Mouse (Mus musculus): Measurements from ENCODE around the gene Ddx43. TPM values are rescaled to one million over a fixed set of nuclear protein-coding genes. Genes with fewer than 3 reads are reported as not detected.
"Not testable (repeated sequence)": the region's sequence is repeated elsewhere in the genome, so short reads cannot be mapped to it uniquely, and the experiment has no call there.

Gene Ddx43
- not detected in 2 replicates for polyA plus RNA-seq (2012; ENCODE audit: insufficient read depth, insufficient read length, missing spikeins)

- H3K27ac ChIP-seq (replicated peaks; ENCODE audit: low read depth, low read length), result no peak within 1 kb of the TSS
- H3K4me1 ChIP-seq (ENCODE audit: control insufficient read depth, insufficient read depth, insufficient read length, low read length), result no peaks in the 10 kb centered on the region
- H3K4me3 ChIP-seq (ENCODE audit: insufficient read depth, low read depth, low read length), result peak within 1 kb of the TSS; percentile 48
These were observed at the start of gene Ddx43 for GRCm38 (mm10) chr9:78395630-78396351. Gene Ddx43 (plus strand): TSS chr9:78395777.

- Histone ChIP-seq H3K4me1 (ENCODE audit: control insufficient read depth, insufficient read depth, insufficient read length, low read length) (no peaks in the 10 kb centered on the region), H3K27ac (replicated peaks; ENCODE audit: low read depth, low read length) (no peak overlapping the region), H3K4me3 (ENCODE audit: insufficient read depth, low read depth, low read length) (no peak overlapping the region)
These were observed 48.6 kb upstream of the Ddx43 start for GRCm38 (mm10) chr9:78347004-78347403.

- not testable (repeated sequence) for H3K4me1 ChIP-seq (ENCODE audit: control insufficient read depth, insufficient read depth, insufficient read length, low read length); H3K4me3 ChIP-seq (ENCODE audit: insufficient read depth, low read depth, low read length); H3K27ac ChIP-seq (replicated peaks; ENCODE audit: low read depth, low read length)
These were observed 47.2 kb upstream of the Ddx43 start for GRCm38 (mm10) chr9:78348206-78349004.

DNA sequence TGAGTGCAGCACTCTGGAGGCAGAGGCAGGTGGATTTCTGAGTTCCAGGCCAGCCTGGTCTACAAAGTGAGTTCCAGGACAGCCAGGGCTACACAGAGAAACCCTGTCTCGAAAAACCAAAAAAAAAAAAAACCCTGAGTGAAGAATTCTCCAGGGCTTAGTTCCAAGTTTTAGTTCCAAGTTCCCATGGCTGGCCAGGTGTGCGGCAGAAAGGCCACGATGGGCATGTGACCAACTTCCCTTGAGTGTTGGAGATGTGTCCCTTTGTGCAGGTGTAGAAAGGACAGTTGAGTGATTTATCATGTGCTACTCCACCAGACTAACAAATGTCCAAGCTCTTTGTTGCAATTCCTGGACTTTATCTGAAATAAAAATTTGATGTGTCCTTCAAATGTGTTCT lies 46.4 kb upstream of the Ddx43 start:
- not testable (repeated sequence) for H3K4me1 ChIP-seq (ENCODE audit: control insufficient read depth, insufficient read depth, insufficient read length, low read length); H3K27ac ChIP-seq (replicated peaks; ENCODE audit: low read depth, low read length); H3K4me3 ChIP-seq (ENCODE audit: insufficient read depth, low read depth, low read length)

- not testable (repeated sequence) for H3K4me1 ChIP-seq (ENCODE audit: control insufficient read depth, insufficient read depth, insufficient read length, low read length); H3K4me3 ChIP-seq (ENCODE audit: insufficient read depth, low read depth, low read length); H3K27ac ChIP-seq (replicated peaks; ENCODE audit: low read depth, low read length)
These were observed 45.6 kb upstream of the Ddx43 start for GRCm38 (mm10) chr9:78350007-78350406.

DNA sequence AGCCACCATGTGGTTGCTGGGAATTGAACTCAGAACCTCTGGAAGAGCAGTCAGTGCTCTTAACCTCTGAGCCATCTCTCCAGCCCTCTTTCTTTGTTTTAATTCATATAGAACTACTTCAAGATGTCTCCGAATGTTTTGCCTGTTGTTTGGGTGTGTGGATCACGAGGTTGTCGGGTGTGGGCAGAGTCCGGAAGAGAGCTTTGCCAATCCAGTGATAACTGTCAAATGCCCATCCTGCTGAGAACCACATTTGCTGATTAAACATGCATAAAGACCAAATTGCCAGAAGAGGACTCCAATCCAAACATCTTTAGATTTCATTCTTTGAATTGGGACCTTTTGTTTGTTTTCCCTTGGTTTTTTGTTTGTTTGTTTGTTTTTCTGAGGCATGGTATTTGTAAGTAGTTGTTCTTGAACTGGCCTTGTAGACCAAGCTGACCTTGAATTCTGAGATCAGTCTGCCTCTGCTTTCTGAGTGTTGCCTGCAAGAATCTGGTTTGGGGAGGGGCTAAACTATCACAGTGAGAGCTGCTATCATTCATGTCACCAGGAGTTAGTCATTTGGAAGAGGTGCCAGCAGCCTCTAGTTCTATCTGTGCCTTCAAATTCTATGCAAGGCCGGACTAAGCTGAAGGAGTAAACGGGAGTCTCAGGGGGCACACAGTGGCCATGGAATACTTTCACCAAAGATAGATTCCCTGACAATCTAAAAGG lies 43.9 kb upstream of the Ddx43 start:
- no peaks in the 10 kb centered on the region for H3K4me1 ChIP-seq (ENCODE audit: control insufficient read depth, insufficient read depth, insufficient read length, low read length)

DNA sequence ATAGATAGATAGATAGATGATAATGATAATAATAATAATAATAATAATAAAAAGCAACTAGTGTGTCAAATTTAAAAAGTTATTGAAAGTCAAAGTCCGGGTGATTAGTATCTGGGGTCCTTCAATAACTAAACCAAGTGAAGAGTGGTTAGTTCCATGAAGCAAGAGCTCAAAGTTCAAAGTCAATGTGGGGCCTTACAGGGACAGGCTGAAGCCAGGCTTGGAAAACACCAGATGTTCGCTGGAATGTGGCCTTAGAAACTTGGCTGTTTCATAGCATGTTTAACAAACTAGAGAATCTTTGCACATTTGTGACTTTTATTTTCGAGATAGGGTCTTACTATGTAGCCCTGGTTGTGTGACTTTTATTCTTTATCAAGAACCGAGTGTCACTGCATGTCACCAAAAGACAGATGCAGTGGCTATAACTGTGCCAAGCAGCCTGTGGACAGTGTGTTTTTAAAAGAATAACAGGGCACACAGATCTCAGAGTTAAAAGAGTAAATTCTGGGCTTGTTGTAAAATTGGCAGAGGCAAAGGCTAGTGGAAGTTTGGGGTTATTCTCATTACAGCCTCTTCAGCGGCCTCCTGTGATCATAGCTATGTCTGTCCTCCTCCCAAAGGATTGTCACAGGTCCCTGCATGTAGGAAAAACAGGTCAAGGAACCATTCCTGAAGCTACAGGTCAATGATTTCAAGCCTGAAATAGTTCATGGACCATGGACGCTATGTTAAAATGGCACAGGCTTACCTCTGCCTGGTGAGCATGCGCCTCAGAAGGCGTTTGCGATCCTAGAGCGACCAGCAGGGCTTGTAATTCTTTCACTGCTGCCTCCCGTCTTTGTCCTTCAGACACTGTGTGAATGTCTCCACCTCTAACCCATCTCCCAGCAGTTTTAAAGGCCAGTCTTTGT lies 40.7 kb upstream of the Ddx43 start:
- no peak overlapping the region for H3K4me3 ChIP-seq (ENCODE audit: insufficient read depth, low read depth, low read length)
- no peak overlapping the region for H3K27ac ChIP-seq (replicated peaks; ENCODE audit: low read depth, low read length)
- H3K4me1 ChIP-seq (ENCODE audit: control insufficient read depth, insufficient read depth, insufficient read length, low read length), result no peaks in the 10 kb centered on the region

More for the DNA sequence above, 43.9 kb upstream of the Ddx43 start:
- Histone ChIP-seq H3K27ac (replicated peaks; ENCODE audit: low read depth, low read length) (no peak overlapping the region), H3K4me3 (ENCODE audit: insufficient read depth, low read depth, low read length) (no peak overlapping the region)

DNA sequence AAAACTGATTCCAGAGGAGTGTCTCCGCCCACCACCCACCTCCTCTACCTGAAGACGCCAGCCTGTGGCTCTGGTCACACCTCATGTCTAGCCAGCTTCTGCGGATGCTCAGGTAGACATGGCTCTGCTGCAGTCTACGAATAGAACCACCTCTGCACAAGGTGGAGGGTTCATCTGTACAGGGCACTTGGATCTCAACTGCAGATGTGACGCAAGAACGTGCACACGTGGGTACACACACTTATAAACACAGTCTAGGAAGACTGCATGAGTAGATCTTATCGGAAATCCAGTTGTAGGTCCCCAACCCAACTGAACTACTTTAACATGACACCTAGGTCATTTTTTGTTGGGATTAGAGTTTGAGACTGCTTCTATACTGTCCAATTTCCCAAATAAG lies 40.0 kb upstream of the Ddx43 start, which contains the start of gene Gsta2:
Gene Gsta2, minus strand, starts transcription at position 178 of the 400 bp plus-strand sequence.
- Histone ChIP-seq H3K4me1 (ENCODE audit: control insufficient read depth, insufficient read depth, insufficient read length, low read length) (no peaks in the 10 kb centered on the region), H3K27ac (replicated peaks; ENCODE audit: low read depth, low read length) (no peak within 1 kb of the TSS)

DNA sequence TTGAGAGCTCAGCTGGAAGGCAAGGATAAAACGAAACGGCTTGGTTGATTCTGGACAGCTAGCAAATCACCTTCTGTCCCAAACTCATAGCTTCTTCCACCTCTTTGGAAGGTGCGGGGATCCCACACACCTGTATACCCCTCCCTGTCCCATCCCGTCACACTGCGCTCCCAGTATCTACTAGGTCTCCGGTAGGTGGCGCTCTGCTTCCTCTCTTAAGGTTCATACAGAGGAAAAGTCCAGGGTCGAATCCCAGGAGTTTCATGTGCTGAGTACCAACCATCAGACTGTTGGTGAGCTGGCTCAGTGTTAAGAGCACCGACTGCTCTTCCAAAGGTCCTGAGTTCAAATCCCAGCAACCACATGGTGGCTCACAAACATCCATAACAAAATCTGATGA lies 37.5 kb upstream of the Ddx43 start:
- Histone ChIP-seq H3K4me3 (ENCODE audit: insufficient read depth, low read depth, low read length) (no peak overlapping the region), H3K27ac (replicated peaks; ENCODE audit: low read depth, low read length) (no peak overlapping the region), H3K4me1 (ENCODE audit: control insufficient read depth, insufficient read depth, insufficient read length, low read length) (no peaks in the 10 kb centered on the region)

More for the DNA sequence above, 40.0 kb upstream of the Ddx43 start, which contains the start of gene Gsta2:
- H3K4me3 ChIP-seq (ENCODE audit: insufficient read depth, low read depth, low read length), result no peak within 1 kb of the TSS

DNA sequence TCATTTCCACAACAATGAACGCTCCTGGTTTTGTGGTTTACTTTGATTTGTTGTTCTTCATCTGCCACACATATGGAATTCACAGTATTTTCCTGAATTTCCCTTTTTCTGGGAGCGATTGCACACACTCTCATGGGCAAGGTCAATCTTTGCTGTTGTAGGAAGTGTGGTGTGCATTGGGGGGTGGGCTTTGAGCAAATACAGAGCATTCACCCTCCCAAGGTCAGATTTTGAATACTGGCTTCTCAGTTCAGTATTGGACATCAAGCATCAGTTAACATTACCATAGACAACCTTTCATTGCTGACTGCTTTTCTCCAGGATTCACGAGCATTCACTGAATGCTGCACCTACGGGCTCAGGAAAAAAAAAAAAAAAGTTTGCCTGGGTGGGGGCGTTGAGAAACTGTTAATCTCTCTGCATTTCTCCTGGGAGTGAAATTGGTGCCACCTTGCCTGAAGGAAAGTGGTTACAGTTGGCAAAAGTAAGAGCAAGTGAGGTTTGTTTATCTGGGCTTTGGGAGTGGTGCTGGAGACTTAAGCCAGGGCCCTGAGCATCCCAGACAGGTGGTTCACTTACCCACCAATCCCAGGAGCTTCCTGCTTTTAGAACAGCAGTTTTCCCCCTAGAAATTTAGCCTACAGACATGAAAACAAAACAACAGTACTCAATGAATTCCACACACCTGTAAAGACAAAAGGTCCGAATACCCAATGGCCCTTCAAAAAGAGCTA lies 35.7 kb upstream of the Ddx43 start:
- H3K27ac ChIP-seq (replicated peaks; ENCODE audit: low read depth, low read length), result no peak overlapping the region
- no peaks in the 10 kb centered on the region for H3K4me1 ChIP-seq (ENCODE audit: control insufficient read depth, insufficient read depth, insufficient read length, low read length)
- H3K4me3 ChIP-seq (ENCODE audit: insufficient read depth, low read depth, low read length), result no peak overlapping the region

GRCm38 (mm10) chr9:78360484-78360872 lies 35.1 kb upstream of the Ddx43 start:
- H3K27ac ChIP-seq (replicated peaks; ENCODE audit: low read depth, low read length), result no peak overlapping the region
- no peak overlapping the region for H3K4me3 ChIP-seq (ENCODE audit: insufficient read depth, low read depth, low read length)
- H3K4me1 ChIP-seq (ENCODE audit: control insufficient read depth, insufficient read depth, insufficient read length, low read length), result no peaks in the 10 kb centered on the region

DNA sequence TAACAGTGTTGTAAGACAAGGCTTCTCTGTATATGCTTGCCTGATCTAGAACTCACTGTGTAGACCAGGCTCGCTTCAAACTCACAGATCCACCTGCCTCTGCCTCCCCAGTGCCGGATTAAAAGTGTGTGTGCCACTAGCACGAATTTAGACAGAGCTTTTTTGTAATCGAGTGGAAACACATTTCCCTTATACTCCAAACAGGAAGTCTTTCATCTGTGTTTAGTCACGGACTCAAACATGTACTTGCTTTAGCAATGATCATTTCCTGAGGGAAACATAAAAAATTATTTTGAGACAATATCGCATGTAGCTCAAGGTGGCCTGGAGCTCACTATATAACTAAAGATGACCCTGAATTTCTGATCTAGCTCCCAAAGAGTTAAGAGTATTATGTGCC lies 32.2 kb upstream of the Ddx43 start:
- Histone ChIP-seq H3K27ac (replicated peaks; ENCODE audit: low read depth, low read length) (no peak overlapping the region), H3K4me1 (ENCODE audit: control insufficient read depth, insufficient read depth, insufficient read length, low read length) (no peaks in the 10 kb centered on the region), H3K4me3 (ENCODE audit: insufficient read depth, low read depth, low read length) (no peak overlapping the region)

DNA sequence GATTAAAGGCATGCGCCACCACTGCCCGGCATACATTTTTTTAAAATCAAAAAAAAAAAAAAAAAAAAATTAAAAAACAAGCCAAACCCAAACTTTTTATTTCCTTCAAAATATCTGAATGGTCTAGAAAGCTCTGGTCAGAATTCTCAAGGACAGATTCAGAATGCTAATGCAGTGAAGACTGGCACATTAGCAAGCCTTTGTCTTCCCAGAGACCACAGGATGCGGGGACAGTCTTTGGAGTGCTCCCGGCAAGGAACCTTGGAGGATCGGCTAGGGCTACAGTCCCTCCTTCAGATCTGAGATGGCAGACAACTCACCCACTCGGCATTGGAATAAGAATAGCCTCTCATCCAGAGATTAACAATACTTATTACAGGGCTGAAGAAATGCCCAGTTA lies 30.9 kb upstream of the Ddx43 start:
- no peaks in the 10 kb centered on the region for H3K4me1 ChIP-seq (ENCODE audit: control insufficient read depth, insufficient read depth, insufficient read length, low read length)
- H3K27ac ChIP-seq (replicated peaks; ENCODE audit: low read depth, low read length), result no peak overlapping the region
- no peak overlapping the region for H3K4me3 ChIP-seq (ENCODE audit: insufficient read depth, low read depth, low read length)

All from brown adipose tissue, adult 24 weeks (tissue).